ENCODE assay signal across 8 mouse cellular contexts in genomic region chr2:25545996-25546810, GRCm38 (mm10). TPM values are rescaled to one million over a fixed set of nuclear protein-coding genes. Genes with fewer than 3 reads are reported as not detected.
A peak's percentile ranks its signal among the peaks of the same experiment; 100 is the strongest.
DNase-seq lines count a peak whose midpoint lies in the region; ATAC-seq and TF ChIP-seq lines count a peak whose summit lies in the region.

No protein-coding gene starts in this region.

- no peaks in the 10 kb centered on the region for H3K9me3 ChIP-seq in hindbrain, embryonic 12.5 days (replicated peaks)

- no peak for DNase-seq in frontal cortex, postnatal 25 days (ENCODE audit: low spot score in 2 of 2)
- DNase-seq in left cerebral cortex, postnatal 14 days (ENCODE audit: low spot score in 2 of 2), result no peak
- DNase-seq in kidney, adult 9 months, result no peak

- TF ChIP-seq CTCF in C2C12 (IDR thresholded peaks at IDR 0.05; ENCODE audit: control insufficient read depth, insufficient read depth, insufficient read length), result no peak

- whole genome bisulfite sequencing in hindbrain, embryonic 12.5 days, result 11% methylated on average over 36 of the region's 43 CpGs

- H3K79me3 ChIP-seq in C2C12 (ENCODE audit: low read depth), result peaks cover 51% of the 10 kb centered on the region

- peaks cover 15% of the 10 kb centered on the region for H3K36me3 ChIP-seq in C2C12 (ENCODE audit: control insufficient read depth, insufficient read depth)
- no peaks in the 10 kb centered on the region for H3K36me3 ChIP-seq in hindbrain, embryonic 12.5 days

- H3K4me3 ChIP-seq in C2C12 (ENCODE audit: insufficient read depth, poor library complexity, severe bottlenecking), result peak overlapping the region; percentile 87
- peak overlapping the region; percentile 69 for H3K4me3 ChIP-seq in hindbrain, embryonic 12.5 days

- H3K4me2 ChIP-seq in hindbrain, embryonic 12.5 days (replicated peaks), result peak overlapping the region; percentile 71

- intact Hi-C loops in left cerebral cortex, postnatal 14 days (cut with DNase I), result no loop called here

- peak; percentile 11; the same call in 1 of the 2 replicates for ATAC-seq in frontal cortex, adult (ENCODE audit: low TSS enrichment)
- ATAC-seq in common myeloid progenitor, adult 5-6 weeks (replicated peaks; ENCODE audit: low read depth, poor library complexity, severe bottlenecking), result peak; percentile 26; the same call in 1 of the 2 replicates
- peak; percentile 79 for ATAC-seq in hindbrain, embryonic 12.5 days (ENCODE audit: low FRiP score)
- peak; percentile 34 for ATAC-seq in megakaryocyte, adult 5-6 weeks (ENCODE audit: poor library complexity, severe bottlenecking)

- H3K4me1 ChIP-seq in hindbrain, embryonic 12.5 days, result peaks cover 20% of the 10 kb centered on the region

- no peaks in the 10 kb centered on the region for H3K27me3 ChIP-seq in C2C12 (ENCODE audit: control insufficient read depth, insufficient read depth, insufficient read length)
- H3K27me3 ChIP-seq in hindbrain, embryonic 12.5 days, result no peaks in the 10 kb centered on the region

- H3K79me2 ChIP-seq in C2C12 (ENCODE audit: control insufficient read depth, insufficient read depth), result peaks cover 53% of the 10 kb centered on the region

- peak overlapping the region; percentile 52; the same call in 1 of the 2 replicates for H3K27ac ChIP-seq in hindbrain, embryonic 12.5 days

- peak overlapping the region; percentile 75 for H3K9ac ChIP-seq in hindbrain, embryonic 12.5 days

- peak overlapping the region; percentile 50 for H3ac ChIP-seq in C2C12 (ENCODE audit: control insufficient read depth, insufficient read length, low read depth)

TF ChIP-seq in C2C12, 6 proteins besides CTCF, POLR2A, EP300 and RAD21:
- TF ChIP-seq MAX (IDR thresholded peaks at IDR 0.05) (no peak), MYOG (IDR thresholded peaks at IDR 0.05; ENCODE audit: control insufficient read depth, extremely low read depth, insufficient read length) (no peak), CEBPB (IDR thresholded peaks at IDR 0.05; ENCODE audit: low read depth) (no peak), MYOD1 (IDR thresholded peaks at IDR 0.05; ENCODE audit: control insufficient read depth, insufficient read length, low read depth) (no peak), USF1 (IDR thresholded peaks at IDR 0.05; ENCODE audit: low read depth) (no peak), FOSL1 (IDR thresholded peaks at IDR 0.05; ENCODE audit: insufficient read depth, low read length, poor library complexity, severe bottlenecking) (no peak)

RNA-seq across cellular contexts. Expression of gene Traf2, which starts 0.5 kb away (rescaled TPM):
- polyA plus RNA-seq in C2C12 (2012; fragmentation: generic; extraction: Trizol), result 28.8 TPM
- total RNA-seq in common myeloid progenitor, adult 5-6 weeks (2017), result 11.5 and 15.8 TPM in 2 replicates
- 25.7 and 29.6 TPM in 2 replicates for polyA plus RNA-seq in hindbrain, embryonic 12.5 days (2016; fragmentation: Nextera tagmentation; extraction: Ambion mirVana)
- 9.1 and 9.4 TPM in 2 replicates for total RNA-seq in megakaryocyte, adult 5-6 weeks (2015)
- 12.6 and 15.3 TPM in 2 replicates for total RNA-seq in megakaryocyte, adult 5-6 weeks (2017)
- 1 to 10 TPM; 9.1 to 9.5 TPM for total RNA-seq in left cerebral cortex, postnatal 14 days (2021)

RNA-seq across cellular contexts. Expression of gene Edf1, which starts 11.4 kb away (rescaled TPM):
- polyA plus RNA-seq in C2C12 (2012; fragmentation: generic; extraction: Trizol), result 340 TPM
- total RNA-seq in common myeloid progenitor, adult 5-6 weeks (2017), result 57.2 and 84.7 TPM in 2 replicates
- polyA plus RNA-seq in hindbrain, embryonic 12.5 days (2016; fragmentation: Nextera tagmentation; extraction: Ambion mirVana), result 377 TPM in 2 replicates
- total RNA-seq in megakaryocyte, adult 5-6 weeks (2015), result 155 and 171 TPM in 2 replicates
- total RNA-seq in megakaryocyte, adult 5-6 weeks (2017), result 133 and 145 TPM in 2 replicates
- 100 to 1,000 TPM; 190 to 202 TPM for total RNA-seq in left cerebral cortex, postnatal 14 days (2021)

RNA-seq across cellular contexts. Expression of gene Mamdc4, which starts 28.4 kb away (rescaled TPM):
- polyA plus RNA-seq in C2C12 (2012; fragmentation: generic; extraction: Trizol), result 5.7 TPM
- total RNA-seq in common myeloid progenitor, adult 5-6 weeks (2017), result 3.4 TPM in 1 of 2 replicates, not detected in the other
- polyA plus RNA-seq in hindbrain, embryonic 12.5 days (2016; fragmentation: Nextera tagmentation; extraction: Ambion mirVana), result 4.7 and 6.7 TPM in 2 replicates
- total RNA-seq in megakaryocyte, adult 5-6 weeks (2015), result 0.09 and 2.3 TPM in 2 replicates
- total RNA-seq in megakaryocyte, adult 5-6 weeks (2017), result 0.15 and 5.0 TPM in 2 replicates
- 1 to 10 TPM; 1.8 to 2.1 TPM for total RNA-seq in left cerebral cortex, postnatal 14 days (2021)

RNA-seq across cellular contexts. Expression of gene Phpt1, which starts 28.8 kb away (rescaled TPM):
- 94.2 TPM for polyA plus RNA-seq in C2C12 (2012; fragmentation: generic; extraction: Trizol)
- total RNA-seq in common myeloid progenitor, adult 5-6 weeks (2017), result 33.5 and 40.8 TPM in 2 replicates
- polyA plus RNA-seq in hindbrain, embryonic 12.5 days (2016; fragmentation: Nextera tagmentation; extraction: Ambion mirVana), result 131 and 162 TPM in 2 replicates
- 12.7 and 15.1 TPM in 2 replicates for total RNA-seq in megakaryocyte, adult 5-6 weeks (2015)
- total RNA-seq in megakaryocyte, adult 5-6 weeks (2017), result 8.4 and 11.8 TPM in 2 replicates
- total RNA-seq in left cerebral cortex, postnatal 14 days (2021), result 100 to 1,000 TPM in 1 of 2 experiments, 10 to 100 TPM in 1; 93.5 to 105 TPM

RNA-seq across cellular contexts. Expression of gene Ajm1, which starts 35.4 kb away (rescaled TPM):
- polyA plus RNA-seq in C2C12 (2012; fragmentation: generic; extraction: Trizol), result 0.29 TPM
- 0.55 TPM in 1 of 2 replicates, not detected in the other for total RNA-seq in common myeloid progenitor, adult 5-6 weeks (2017)
- 2.4 and 3.1 TPM in 2 replicates for polyA plus RNA-seq in hindbrain, embryonic 12.5 days (2016; fragmentation: Nextera tagmentation; extraction: Ambion mirVana)
- not detected in 2 replicates for total RNA-seq in megakaryocyte, adult 5-6 weeks (2015)
- not detected in 2 replicates for total RNA-seq in megakaryocyte, adult 5-6 weeks (2017)
- 100 to 1,000 TPM; 123 to 129 TPM for total RNA-seq in left cerebral cortex, postnatal 14 days (2021)

Comparison
In these comparisons a context has a peak if more than half of its experiments do, and no peak if none do; other contexts are left out.
1. ATAC-seq: peak in every context shown above with its lines; median percentile 79 in hindbrain, embryonic 12.5 days; 34 in megakaryocyte, adult 5-6 weeks; 26 in common myeloid progenitor, adult 5-6 weeks; 11 in frontal cortex, adult.